Mouse (Mus musculus) kidney, adult 10 weeks (tissue): ENCODE results near the gene Rasl12. TPM values are rescaled to one million over a fixed set of nuclear protein-coding genes. Genes with fewer than 3 reads are reported as not detected.

ENCODE experiments used
- polyA plus RNA-seq: library from polyadenylated mRNA; stranded (reverse); fragments of 350-450 nt; fragmentation: Illumina TruSeq; extraction: RNeasy Lipid Tissue Mini Kit (QIAGEN cat#74804); gene quantifications from one replicate; pipeline ENCODE4 v1.2.3, GENCODE M21; 2014; ENCODE audit warnings: low read depth, low replicate concordance

Rasl12 gene
- polyA plus RNA-seq, result 2.7 TPM

GRCm38 (mm10) chr9:65398279-65398678 lies at the start of gene Rasl12:
Gene Rasl12 (plus strand): TSS chr9:65398506.

GRCm38 (mm10) chr9:65360641-65361448 lies 37.5 kb upstream of the Rasl12 start, which contains the start of gene Ubap1l:
Gene Ubap1l (plus strand): TSS chr9:65361041.

GRCm38 (mm10) chr9:65391613-65391964 lies 6.7 kb upstream of the Rasl12 start, which contains the start of gene Kbtbd13:
Gene Kbtbd13 (minus strand): TSS chr9:65391652.

GRCm38 (mm10) chr9:65422760-65423501 lies 24.6 kb downstream of the Rasl12 start, which contains the start of gene Slc51b:
Gene Slc51b (minus strand): TSS chr9:65422955.

GRCm38 (mm10) chr9:65435671-65436301 lies 37.5 kb downstream of the Rasl12 start, which contains the start of gene Mtfmt:
Gene Mtfmt (plus strand): TSS chr9:65435782.

GRCm38 (mm10) chr9:65460732-65461442 lies 62.6 kb downstream of the Rasl12 start, which contains the start of gene Spg21:
Gene Spg21 (plus strand): TSS chr9:65460947.

Other genes with a start within 250 kb of the Rasl12 start
- gene Parp16, start 203.2 kb upstream of the Rasl12 start, polyA plus RNA-seq, result 4.9 TPM
- 0.20 TPM for gene Cilp, start 133.3 kb upstream of the Rasl12 start, polyA plus RNA-seq
- 286 TPM for gene Clpx, start 104.2 kb upstream of the Rasl12 start, polyA plus RNA-seq
- gene Pdcd7, start 52.4 kb upstream of the Rasl12 start, polyA plus RNA-seq, result 9.0 TPM
- gene Ubap1l, start 37.5 kb upstream of the Rasl12 start, polyA plus RNA-seq, result not detected
- gene Kbtbd13, start 6.9 kb upstream of the Rasl12 start, polyA plus RNA-seq, result 0.28 TPM
- 94.6 TPM for gene Slc51b, start 24.4 kb downstream of the Rasl12 start, polyA plus RNA-seq
- gene Mtfmt, start 37.3 kb downstream of the Rasl12 start, polyA plus RNA-seq, result 15.0 TPM
- gene Spg21, start 62.4 kb downstream of the Rasl12 start, polyA plus RNA-seq, result 145 TPM
- not detected for gene Ankdd1a, start 121.7 kb downstream of the Rasl12 start, polyA plus RNA-seq
- 0.32 TPM for gene Plekho2, start 181.5 kb downstream of the Rasl12 start, polyA plus RNA-seq
- not detected for gene Pif1, start 188.7 kb downstream of the Rasl12 start, polyA plus RNA-seq
- 70.9 TPM for gene Rbpms2, start 231.1 kb downstream of the Rasl12 start, polyA plus RNA-seq